Mouse (Mus musculus): ENCODE measurements around the gene Prune1. TPM values are rescaled to one million over a fixed set of nuclear protein-coding genes. Genes with fewer than 3 reads are reported as not detected.

The Prune1 gene
- polyA plus RNA-seq, 1 experiment = 0.08 TPM

GRCm38 (mm10) chr3:95230495-95231297 lies 51.2 kb downstream of the Prune1 start:
- Histone ChIP-seq H3K36me3 (ENCODE audit: control insufficient read depth) (peaks cover 55% of the 10 kb centered on the region), H3K9me3 (ENCODE audit: control insufficient read depth, low read length) (no peaks in the 10 kb centered on the region), H3K4me3 (replicated peaks) (peak overlapping the region; percentile 82), H3K27me3 (ENCODE audit: control insufficient read depth) (no peaks in the 10 kb centered on the region), H3K4me1 (ENCODE audit: control insufficient read depth) (peaks cover 64% of the 10 kb centered on the region)
- no peak for TF ChIP-seq TAL1 (IDR thresholded peaks at IDR 0.05; ENCODE audit: low read length)
- no peak for TF ChIP-seq GATA1 (IDR thresholded peaks at IDR 0.05; ENCODE audit: low read length)

GRCm38 (mm10) chr3:95229781-95230494 lies 51.9 kb downstream of the Prune1 start:
- no peak for TF ChIP-seq GATA1 (IDR thresholded peaks at IDR 0.05; ENCODE audit: low read length)
- no peak for TF ChIP-seq TAL1 (IDR thresholded peaks at IDR 0.05; ENCODE audit: low read length)
- peaks cover 65% of the 10 kb centered on the region for H3K4me1 ChIP-seq (ENCODE audit: control insufficient read depth)
- no peaks in the 10 kb centered on the region for H3K9me3 ChIP-seq (ENCODE audit: control insufficient read depth, low read length)
- peak overlapping the region; percentile 82 for H3K4me3 ChIP-seq (replicated peaks)
- peaks cover 50% of the 10 kb centered on the region for H3K36me3 ChIP-seq (ENCODE audit: control insufficient read depth)
- no peaks in the 10 kb centered on the region for H3K27me3 ChIP-seq (ENCODE audit: control insufficient read depth)

- Histone ChIP-seq H3K4me3 (replicated peaks) (peak overlapping the region; percentile 82), H3K9me3 (ENCODE audit: control insufficient read depth, low read length) (no peaks in the 10 kb centered on the region), H3K36me3 (ENCODE audit: control insufficient read depth) (peaks cover 44% of the 10 kb centered on the region), H3K27me3 (ENCODE audit: control insufficient read depth) (no peaks in the 10 kb centered on the region), H3K4me1 (ENCODE audit: control insufficient read depth) (peaks cover 65% of the 10 kb centered on the region)
- TF ChIP-seq TAL1 (IDR thresholded peaks at IDR 0.05; ENCODE audit: low read length) (no peak), GATA1 (IDR thresholded peaks at IDR 0.05; ENCODE audit: low read length) (no peak)
Observed at GRCm38 (mm10) chr3:95228894-95229780, 52.7 kb downstream of the Prune1 start.

GRCm38 (mm10) chr3:95228148-95228893 lies 53.6 kb downstream of the Prune1 start, which contains the start of gene Cdc42se1:
Gene Cdc42se1 (plus strand): TSS chr3:95228732.
- H3K4me3 ChIP-seq (replicated peaks) = peak within 1 kb of the TSS; percentile 82
- H3K9me3 ChIP-seq (ENCODE audit: control insufficient read depth, low read length) = no peaks in the 10 kb centered on the region
- peaks cover 59% of the 10 kb centered on the region for H3K4me1 ChIP-seq (ENCODE audit: control insufficient read depth)
- no peaks in the 10 kb centered on the region for H3K27me3 ChIP-seq (ENCODE audit: control insufficient read depth)
- TF ChIP-seq TAL1 (IDR thresholded peaks at IDR 0.05; ENCODE audit: low read length) (no peak), GATA1 (IDR thresholded peaks at IDR 0.05; ENCODE audit: low read length) (no peak)
- H3K36me3 ChIP-seq (ENCODE audit: control insufficient read depth) = peaks cover 37% of the 10 kb centered on the region

- TF ChIP-seq TAL1 (IDR thresholded peaks at IDR 0.05; ENCODE audit: low read length) = no peak
- TF ChIP-seq GATA1 (IDR thresholded peaks at IDR 0.05; ENCODE audit: low read length) = no peak
- Histone ChIP-seq H3K36me3 (ENCODE audit: control insufficient read depth) (peaks cover 31% of the 10 kb centered on the region), H3K4me3 (replicated peaks) (no peak overlapping the region), H3K9me3 (ENCODE audit: control insufficient read depth, low read length) (no peaks in the 10 kb centered on the region), H3K27me3 (ENCODE audit: control insufficient read depth) (no peaks in the 10 kb centered on the region), H3K4me1 (ENCODE audit: control insufficient read depth) (peaks cover 52% of the 10 kb centered on the region)
Observed at GRCm38 (mm10) chr3:95227214-95227613, 54.7 kb downstream of the Prune1 start.

- Histone ChIP-seq H3K36me3 (ENCODE audit: control insufficient read depth) (peaks cover 24% of the 10 kb centered on the region), H3K9me3 (ENCODE audit: control insufficient read depth, low read length) (no peaks in the 10 kb centered on the region), H3K4me3 (replicated peaks) (no peak overlapping the region), H3K27me3 (ENCODE audit: control insufficient read depth) (no peaks in the 10 kb centered on the region), H3K4me1 (ENCODE audit: control insufficient read depth) (peaks cover 25% of the 10 kb centered on the region)
- TF ChIP-seq GATA1 (IDR thresholded peaks at IDR 0.05; ENCODE audit: low read length) = no peak
- TF ChIP-seq TAL1 (IDR thresholded peaks at IDR 0.05; ENCODE audit: low read length) = no peak
Observed at GRCm38 (mm10) chr3:95224295-95224694, 57.6 kb downstream of the Prune1 start.

- peaks cover 26% of the 10 kb centered on the region for H3K4me1 ChIP-seq (ENCODE audit: control insufficient read depth)
- no peaks in the 10 kb centered on the region for H3K9me3 ChIP-seq (ENCODE audit: control insufficient read depth, low read length)
- no peaks in the 10 kb centered on the region for H3K27me3 ChIP-seq (ENCODE audit: control insufficient read depth)
- TF ChIP-seq TAL1 (IDR thresholded peaks at IDR 0.05; ENCODE audit: low read length) (no peak), GATA1 (IDR thresholded peaks at IDR 0.05; ENCODE audit: low read length) (no peak)
- H3K36me3 ChIP-seq (ENCODE audit: control insufficient read depth) = peaks cover 24% of the 10 kb centered on the region
- H3K4me3 ChIP-seq (replicated peaks) = no peak overlapping the region
Observed at GRCm38 (mm10) chr3:95223041-95223440, 58.8 kb downstream of the Prune1 start.

- Histone ChIP-seq H3K27me3 (ENCODE audit: control insufficient read depth) (no peaks in the 10 kb centered on the region), H3K36me3 (ENCODE audit: control insufficient read depth) (peaks cover 47% of the 10 kb centered on the region), H3K9me3 (ENCODE audit: control insufficient read depth, low read length) (no peaks in the 10 kb centered on the region), H3K4me3 (replicated peaks) (peak overlapping the region; percentile 68), H3K4me1 (ENCODE audit: control insufficient read depth) (peaks cover 42% of the 10 kb centered on the region)
- TF ChIP-seq GATA1 (IDR thresholded peaks at IDR 0.05; ENCODE audit: low read length) (no peak), TAL1 (IDR thresholded peaks at IDR 0.05; ENCODE audit: low read length) (no peak)
Observed at GRCm38 (mm10) chr3:95218466-95219137, 63.3 kb downstream of the Prune1 start.
